Mouse (Mus musculus): ENCODE data around the gene 1810009A15Rik. TPM values are rescaled to one million over a fixed set of nuclear protein-coding genes. Genes with fewer than 3 reads are reported as not detected.

The 1810009A15Rik gene
- polyA plus RNA-seq, 1 experiment from 2014 or later = 49.9 TPM

DNA sequence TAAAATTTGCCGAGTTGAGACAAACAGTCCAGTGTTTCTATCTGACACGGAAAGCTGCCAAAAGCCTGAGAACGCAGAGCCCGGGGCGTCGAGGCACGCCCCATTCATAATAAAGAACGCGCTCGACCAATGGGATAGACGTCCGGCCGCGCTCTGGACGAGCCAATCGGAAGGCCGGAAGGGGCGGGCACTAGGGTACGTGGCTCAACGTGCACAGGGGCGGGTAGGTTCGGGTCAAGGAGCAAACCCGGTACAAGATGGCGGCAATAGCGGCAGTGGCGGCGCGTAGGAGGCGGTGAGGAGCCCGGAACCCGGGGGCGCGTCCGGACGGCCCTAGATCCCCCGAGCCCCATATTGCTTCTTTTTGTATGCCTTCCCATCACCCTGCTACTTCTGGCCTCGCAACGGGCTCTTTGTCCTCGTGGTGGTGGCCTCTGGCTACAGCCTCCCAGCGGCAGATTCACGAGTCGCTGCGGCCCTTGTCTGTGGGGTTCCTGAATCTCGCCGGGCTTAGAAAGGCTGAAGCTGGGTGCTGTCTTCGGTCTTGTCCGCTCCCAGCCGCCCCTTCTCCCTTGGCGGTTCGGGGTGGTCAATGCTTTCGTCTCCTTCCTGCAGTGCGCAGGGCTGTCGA, 9.3 kb downstream of the 1810009A15Rik start, which contains the start of gene Ganab:
Gene Ganab, plus strand, starts transcription at position 207 of the 631 bp plus-strand sequence.
- ATAC-seq (ENCODE audit: low FRiP score, low TSS enrichment) (peak; percentile 99), DNase-seq (ENCODE audit: low spot score) (peak; percentile 98)
- Histone ChIP-seq H3K4me2 (replicated peaks; ENCODE audit: low read depth) (peak within 1 kb of the TSS; percentile 87), H3K27me3 (ENCODE audit: control insufficient read depth, insufficient read depth, low read length) (no peaks in the 10 kb centered on the region), H3K36me3 (ENCODE audit: control insufficient read depth, insufficient read depth, low read length) (peaks cover 8% of the 10 kb centered on the region; the same call in 1 of the 2 replicates), H3K9me3 (ENCODE audit: control insufficient read depth, low read length) (no peaks in the 10 kb centered on the region), H3K4me3 (ENCODE audit: low read depth, low read length) (peak within 1 kb of the TSS; percentile 82), H3K27ac (replicated peaks) (peak within 1 kb of the TSS; percentile 89), H3K9ac (ENCODE audit: low read length) (peak within 1 kb of the TSS; percentile 83), H3K4me1 (replicated peaks; ENCODE audit: control insufficient read depth, insufficient read depth) (0 out of 2 replicates have a peak, but pooled peaks cover 3% of the 10 kb centered on the region)
- under 1% methylated on average over 53 of the region's 53 CpGs for WGBS
- peak; percentile 12; the same call in 1 of the 2 replicates for TF ChIP-seq CTCF (IDR thresholded peaks at IDR 0.05; ENCODE audit: low read depth)
- peak; percentile 42 for TF ChIP-seq EP300 (optimal IDR thresholded peaks at IDR 0.05)

GRCm38 (mm10) chr19:8898576-8898975, 9.9 kb downstream of the 1810009A15Rik start:
- Histone ChIP-seq H3K9ac (ENCODE audit: low read length) (peak overlapping the region; percentile 83), H3K27ac (replicated peaks) (peak overlapping the region; percentile 83), H3K9me3 (ENCODE audit: control insufficient read depth, low read length) (no peaks in the 10 kb centered on the region), H3K4me1 (replicated peaks; ENCODE audit: control insufficient read depth, insufficient read depth) (0 out of 2 replicates have a peak, but pooled peaks cover 3% of the 10 kb centered on the region), H3K4me3 (ENCODE audit: low read depth, low read length) (peak overlapping the region; percentile 82), H3K36me3 (ENCODE audit: control insufficient read depth, insufficient read depth, low read length) (peaks cover 11% of the 10 kb centered on the region; the same call in 1 of the 2 replicates), H3K27me3 (ENCODE audit: control insufficient read depth, insufficient read depth, low read length) (no peaks in the 10 kb centered on the region), H3K4me2 (replicated peaks; ENCODE audit: low read depth) (peak overlapping the region; percentile 87)
- ATAC-seq (ENCODE audit: low FRiP score, low TSS enrichment) (no peak), DNase-seq (ENCODE audit: low spot score) (no peak)
- 3% methylated on average over 13 of the region's 13 CpGs for WGBS
- TF ChIP-seq EP300 (optimal IDR thresholded peaks at IDR 0.05) = no peak
- no peak for TF ChIP-seq CTCF (IDR thresholded peaks at IDR 0.05; ENCODE audit: low read depth)

GRCm38 (mm10) chr19:8899079-8899478, 10.4 kb downstream of the 1810009A15Rik start:
- no peak for DNase-seq (ENCODE audit: low spot score)
- peak overlapping the region; percentile 83 for H3K9ac ChIP-seq (ENCODE audit: low read length)
- TF ChIP-seq EP300 (optimal IDR thresholded peaks at IDR 0.05) (no peak), CTCF (IDR thresholded peaks at IDR 0.05; ENCODE audit: low read depth) (no peak)
- H3K27ac ChIP-seq (replicated peaks) = no peak overlapping the region
- peak overlapping the region; percentile 87 for H3K4me2 ChIP-seq (replicated peaks; ENCODE audit: low read depth)
- H3K9me3 ChIP-seq (ENCODE audit: control insufficient read depth, low read length) = no peaks in the 10 kb centered on the region
- H3K4me3 ChIP-seq (ENCODE audit: low read depth, low read length) = peak overlapping the region; percentile 82
- H3K4me1 ChIP-seq (replicated peaks; ENCODE audit: control insufficient read depth, insufficient read depth) = 0 out of 2 replicates have a peak, but pooled peaks cover 3% of the 10 kb centered on the region
- H3K27me3 ChIP-seq (ENCODE audit: control insufficient read depth, insufficient read depth, low read length) = no peaks in the 10 kb centered on the region
- H3K36me3 ChIP-seq (ENCODE audit: control insufficient read depth, insufficient read depth, low read length) = peaks cover 11% of the 10 kb centered on the region; the same call in 1 of the 2 replicates
- 26% methylated on average over 3 of the region's 3 CpGs for WGBS
- no peak for ATAC-seq (ENCODE audit: low FRiP score, low TSS enrichment)

GRCm38 (mm10) chr19:8903412-8903811, 14.8 kb downstream of the 1810009A15Rik start:
- H3K4me2 ChIP-seq (replicated peaks; ENCODE audit: low read depth) = no peak overlapping the region
- H3K9me3 ChIP-seq (ENCODE audit: control insufficient read depth, low read length) = no peaks in the 10 kb centered on the region
- H3K36me3 ChIP-seq (ENCODE audit: control insufficient read depth, insufficient read depth, low read length) = peaks cover 20% of the 10 kb centered on the region
- H3K4me1 ChIP-seq (replicated peaks; ENCODE audit: control insufficient read depth, insufficient read depth) = no peaks in the 10 kb centered on the region
- no peak for ATAC-seq (ENCODE audit: low FRiP score, low TSS enrichment)
- no peak overlapping the region for H3K27ac ChIP-seq (replicated peaks)
- no peak for DNase-seq (ENCODE audit: low spot score)
- H3K27me3 ChIP-seq (ENCODE audit: control insufficient read depth, insufficient read depth, low read length) = no peaks in the 10 kb centered on the region
- WGBS = 91% methylated on average over 5 of the region's 5 CpGs
- H3K4me3 ChIP-seq (ENCODE audit: low read depth, low read length) = no peak overlapping the region
- no peak overlapping the region for H3K9ac ChIP-seq (ENCODE audit: low read length)
- TF ChIP-seq EP300 (optimal IDR thresholded peaks at IDR 0.05) = no peak
- TF ChIP-seq CTCF (IDR thresholded peaks at IDR 0.05; ENCODE audit: low read depth) = no peak

GRCm38 (mm10) chr19:8908531-8908930, 19.9 kb downstream of the 1810009A15Rik start:
- no peaks in the 10 kb centered on the region for H3K27me3 ChIP-seq (ENCODE audit: control insufficient read depth, insufficient read depth, low read length)
- 93% methylated on average over 6 of the region's 6 CpGs for WGBS
- no peak for TF ChIP-seq EP300 (optimal IDR thresholded peaks at IDR 0.05)
- no peak for TF ChIP-seq CTCF (IDR thresholded peaks at IDR 0.05; ENCODE audit: low read depth)
- ATAC-seq (ENCODE audit: low FRiP score, low TSS enrichment) (no peak), DNase-seq (ENCODE audit: low spot score) (no peak)
- H3K9ac ChIP-seq (ENCODE audit: low read length) = no peak overlapping the region
- H3K27ac ChIP-seq (replicated peaks) = no peak overlapping the region
- no peak overlapping the region for H3K4me2 ChIP-seq (replicated peaks; ENCODE audit: low read depth)
- H3K4me3 ChIP-seq (ENCODE audit: low read depth, low read length) = no peak overlapping the region
- no peaks in the 10 kb centered on the region for H3K9me3 ChIP-seq (ENCODE audit: control insufficient read depth, low read length)
- peaks cover 52% of the 10 kb centered on the region for H3K36me3 ChIP-seq (ENCODE audit: control insufficient read depth, insufficient read depth, low read length)
- H3K4me1 ChIP-seq (replicated peaks; ENCODE audit: control insufficient read depth, insufficient read depth) = no peaks in the 10 kb centered on the region

DNA sequence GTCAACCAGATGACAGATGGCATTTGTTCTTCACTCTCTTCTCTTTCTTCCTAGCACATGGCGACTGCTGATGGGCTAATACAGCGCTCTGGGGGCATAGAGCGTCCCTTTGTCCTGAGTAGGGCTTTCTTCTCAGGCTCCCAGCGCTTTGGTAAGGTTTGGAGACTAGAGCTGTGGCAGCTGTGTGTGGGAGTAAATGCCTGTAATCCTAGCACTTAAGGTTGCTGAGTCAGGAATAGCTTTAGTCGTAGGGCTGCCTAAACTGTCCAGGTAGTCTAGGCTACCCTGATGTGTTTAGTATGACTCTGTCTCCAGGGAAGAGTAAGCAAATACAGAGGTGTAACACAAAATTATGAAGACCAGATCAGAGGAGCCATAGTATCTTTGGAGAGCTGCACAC, 23.2 kb downstream of the 1810009A15Rik start:
- WGBS = 94% methylated on average over 5 of the region's 5 CpGs

More for the DNA sequence above, 23.2 kb downstream of the 1810009A15Rik start:
- Histone ChIP-seq H3K4me2 (replicated peaks; ENCODE audit: low read depth) (no peak overlapping the region), H3K9ac (ENCODE audit: low read length) (no peak overlapping the region), H3K27me3 (ENCODE audit: control insufficient read depth, insufficient read depth, low read length) (no peaks in the 10 kb centered on the region), H3K4me1 (replicated peaks; ENCODE audit: control insufficient read depth, insufficient read depth) (no peaks in the 10 kb centered on the region), H3K27ac (replicated peaks) (no peak overlapping the region), H3K9me3 (ENCODE audit: control insufficient read depth, low read length) (no peaks in the 10 kb centered on the region), H3K4me3 (ENCODE audit: low read depth, low read length) (no peak overlapping the region), H3K36me3 (ENCODE audit: control insufficient read depth, insufficient read depth, low read length) (peaks cover 74% of the 10 kb centered on the region)
- ATAC-seq (ENCODE audit: low FRiP score, low TSS enrichment) (no peak), DNase-seq (ENCODE audit: low spot score) (no peak)
- TF ChIP-seq CTCF (IDR thresholded peaks at IDR 0.05; ENCODE audit: low read depth) (no peak), EP300 (optimal IDR thresholded peaks at IDR 0.05) (no peak)

Data from stomach, postnatal 0 days (tissue).